Mouse (Mus musculus) retina, embryonic 14.5 days (tissue): ENCODE measurements around the gene Arid1b.
A peak's percentile ranks its signal among the peaks of the same experiment; 100 is the strongest.

Source experiments
- DNase-seq: peaks from one replicate; pipeline ENCODE4 v3.0.0-alpha.2; 2015; ENCODE audit warnings: low spot score

Arid1b gene

DNA sequence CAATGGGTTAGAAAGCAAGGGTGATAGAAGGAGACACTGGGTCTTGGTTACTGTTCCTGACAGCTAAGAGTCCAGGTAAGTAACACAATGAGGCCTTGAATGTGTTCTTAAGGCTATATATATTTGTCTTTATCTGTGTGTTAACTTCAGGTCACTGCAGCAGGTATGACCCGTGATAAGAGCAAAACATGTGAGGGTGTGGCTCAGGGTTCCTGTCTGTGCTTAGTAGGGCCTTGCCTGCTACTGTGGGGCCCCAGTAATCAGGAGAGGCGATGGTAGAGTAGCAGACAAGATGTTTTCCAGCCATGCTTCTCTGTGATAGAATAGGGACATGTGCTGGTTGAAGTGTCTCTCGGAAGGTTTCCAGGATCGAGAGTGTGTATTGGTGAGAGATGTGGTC lies 118.0 kb downstream of the Arid1b start:
- DNase-seq, result no peak

DNA sequence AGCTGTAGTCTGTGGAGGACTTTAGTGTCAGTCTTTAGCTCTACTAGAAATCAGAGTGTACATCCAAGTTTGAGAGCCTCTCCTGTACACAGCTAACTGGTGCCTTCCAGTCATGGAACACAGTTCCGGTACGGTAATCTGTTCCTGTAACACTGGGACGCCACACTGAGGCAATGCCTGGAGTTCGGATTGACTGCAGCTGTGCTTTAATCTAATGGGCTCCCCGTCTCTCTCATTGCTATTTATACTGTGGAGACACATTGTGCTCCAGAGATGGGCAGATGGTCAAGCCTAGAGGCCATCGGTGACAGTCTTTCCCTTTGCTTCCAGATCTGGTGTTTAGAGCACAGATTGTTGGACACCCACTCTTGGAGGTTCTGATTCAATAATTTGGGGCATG lies 121.8 kb downstream of the Arid1b start:
- DNase-seq, result no peak

GRCm38 (mm10) chr17:5116990-5117389 lies 122.9 kb downstream of the Arid1b start:
- DNase-seq, result no peak

GRCm38 (mm10) chr17:5118171-5118570 lies 124.0 kb downstream of the Arid1b start:
- no peak for DNase-seq

DNA sequence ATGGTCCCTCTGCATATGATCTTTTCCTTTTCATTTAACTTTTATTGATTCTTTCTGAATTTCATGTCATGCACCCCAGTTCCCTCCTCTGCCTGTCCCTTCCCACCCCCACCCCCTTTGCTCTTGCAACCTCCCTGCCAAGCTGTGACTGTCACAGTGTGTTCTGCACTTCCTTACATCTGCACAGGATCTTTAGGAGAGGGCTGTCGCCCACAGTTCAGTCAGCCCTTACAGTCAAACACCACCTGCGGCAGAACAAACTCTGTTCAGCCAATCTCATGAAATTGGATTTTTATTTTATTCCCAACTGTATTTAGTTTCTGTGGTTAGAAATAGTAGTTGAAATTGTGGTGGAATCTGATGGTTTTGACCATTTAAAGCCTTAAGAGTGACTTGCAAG lies 130.5 kb downstream of the Arid1b start:
- DNase-seq, result no peak

GRCm38 (mm10) chr17:5125084-5125855 lies 131.1 kb downstream of the Arid1b start:
- no peak for DNase-seq

GRCm38 (mm10) chr17:5125856-5126806 lies 132.0 kb downstream of the Arid1b start:
- DNase-seq, result no peak

GRCm38 (mm10) chr17:5129606-5130005 lies 135.5 kb downstream of the Arid1b start:
- DNase-seq, result no peak

DNA sequence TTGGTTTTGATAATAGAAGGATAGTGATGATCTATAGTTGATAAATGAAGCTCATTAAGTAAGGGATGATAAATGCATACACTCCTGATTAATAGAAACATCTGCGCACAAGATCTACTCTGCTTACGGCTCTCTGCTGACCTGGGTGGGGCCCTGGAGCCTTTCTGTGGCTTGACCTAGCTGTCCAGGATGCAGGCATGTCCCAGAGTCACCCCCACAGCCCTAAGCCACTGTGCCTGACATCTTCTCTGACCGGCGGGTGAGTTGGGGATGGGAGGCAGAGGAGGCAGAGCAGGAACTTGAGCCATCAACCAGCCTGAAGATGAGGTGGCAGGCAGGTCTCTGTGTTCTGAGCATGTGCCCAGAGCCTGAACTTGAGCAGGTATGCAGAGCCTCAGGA lies 136.0 kb downstream of the Arid1b start:
- no peak for DNase-seq

DNA sequence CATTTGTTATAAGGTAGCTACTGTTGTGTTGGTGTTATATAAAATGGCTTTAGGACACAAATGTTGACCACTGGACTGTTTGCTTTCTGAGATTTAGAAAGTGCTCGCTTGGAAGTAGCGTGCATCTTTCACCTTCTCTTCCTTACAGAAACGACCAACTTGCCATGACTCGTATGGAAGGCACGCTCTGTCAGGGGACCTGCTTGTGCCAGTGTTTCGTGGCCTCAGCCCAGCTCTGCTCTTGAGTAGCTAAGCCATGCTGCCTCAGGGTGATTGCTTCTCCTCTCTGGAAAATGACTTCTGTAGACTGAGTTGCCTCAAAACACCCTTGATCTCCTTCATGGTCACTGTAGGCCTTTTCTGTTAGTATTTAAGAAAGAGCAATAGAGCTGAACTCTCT lies 137.6 kb downstream of the Arid1b start:
- no peak for DNase-seq

GRCm38 (mm10) chr17:5132296-5132986 lies 138.3 kb downstream of the Arid1b start:
- DNase-seq, result no peak

DNA sequence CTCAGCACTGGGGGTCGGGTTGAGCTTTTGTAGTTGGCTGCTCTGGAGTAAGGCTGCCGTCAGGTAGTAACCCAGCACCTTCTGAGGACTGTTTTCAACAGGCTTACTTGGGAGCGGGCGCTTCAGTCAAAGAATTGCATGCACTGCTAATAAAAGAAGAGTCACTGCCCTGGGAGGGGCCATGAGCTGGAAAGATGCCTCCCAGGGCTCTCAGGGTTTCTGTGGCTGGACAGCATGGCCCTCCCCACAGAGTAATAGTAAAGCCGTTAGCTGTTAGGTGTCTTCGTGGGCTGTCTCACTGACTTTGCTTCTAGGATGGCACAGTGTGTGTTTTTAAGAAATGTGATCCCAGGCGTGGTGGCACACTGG lies 138.8 kb downstream of the Arid1b start:
- no peak for DNase-seq

GRCm38 (mm10) chr17:5133831-5134230 lies 139.7 kb downstream of the Arid1b start:
- no peak for DNase-seq

- no peak for DNase-seq
These were observed 140.1 kb downstream of the Arid1b start for GRCm38 (mm10) chr17:5134271-5134670.

- no peak for DNase-seq
These were observed 143.8 kb downstream of the Arid1b start for GRCm38 (mm10) chr17:5137936-5138335.

- DNase-seq, result peak; percentile 75
These were observed 144.6 kb downstream of the Arid1b start for GRCm38 (mm10) chr17:5138641-5139205.

DNA sequence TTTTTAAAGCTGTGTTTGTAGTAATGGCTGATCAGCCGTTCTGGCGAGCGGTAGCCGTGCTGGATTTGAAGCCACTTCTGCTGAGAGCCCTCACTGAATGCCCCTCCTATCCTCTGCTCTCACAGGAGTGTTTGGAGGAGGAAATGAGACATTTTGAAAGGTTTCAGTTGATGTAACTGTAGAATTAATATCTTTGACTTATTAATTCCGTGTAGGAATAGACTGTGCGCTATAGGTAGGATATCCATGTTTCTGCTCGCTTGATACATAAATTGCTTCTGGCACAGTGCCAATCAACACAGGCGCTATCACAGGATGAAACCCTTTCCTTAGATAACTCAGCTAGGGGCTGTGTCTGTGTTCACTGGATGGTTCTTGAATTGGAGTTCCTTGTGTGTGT lies 145.4 kb downstream of the Arid1b start:
- DNase-seq, result no peak

GRCm38 (mm10) chr17:5143735-5144439 lies 149.8 kb downstream of the Arid1b start:
- DNase-seq, result no peak

DNA sequence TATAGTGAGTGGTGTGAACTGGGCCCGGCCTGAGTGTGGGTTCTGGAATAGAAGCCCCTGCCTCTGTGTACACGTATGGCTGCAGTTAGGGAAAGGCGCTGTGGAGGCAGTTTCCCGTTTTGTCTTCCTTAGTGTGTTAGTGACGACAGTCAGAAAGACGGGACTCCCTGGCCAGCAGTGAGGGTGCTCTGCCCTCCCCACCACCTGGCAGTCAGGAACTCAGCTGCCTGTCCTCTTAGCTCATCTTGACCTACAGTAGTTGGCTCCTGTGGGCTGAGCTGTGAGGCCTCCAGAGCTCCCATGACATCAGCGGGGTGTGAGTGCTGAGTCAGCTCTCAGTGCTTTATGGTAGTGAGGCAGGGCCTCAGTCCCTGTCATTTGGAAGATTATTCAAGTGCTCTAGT lies 156.5 kb downstream of the Arid1b start:
- DNase-seq, result peak; percentile 52

- no peak for DNase-seq
These were observed 157.7 kb downstream of the Arid1b start for GRCm38 (mm10) chr17:5151852-5152251.

DNA sequence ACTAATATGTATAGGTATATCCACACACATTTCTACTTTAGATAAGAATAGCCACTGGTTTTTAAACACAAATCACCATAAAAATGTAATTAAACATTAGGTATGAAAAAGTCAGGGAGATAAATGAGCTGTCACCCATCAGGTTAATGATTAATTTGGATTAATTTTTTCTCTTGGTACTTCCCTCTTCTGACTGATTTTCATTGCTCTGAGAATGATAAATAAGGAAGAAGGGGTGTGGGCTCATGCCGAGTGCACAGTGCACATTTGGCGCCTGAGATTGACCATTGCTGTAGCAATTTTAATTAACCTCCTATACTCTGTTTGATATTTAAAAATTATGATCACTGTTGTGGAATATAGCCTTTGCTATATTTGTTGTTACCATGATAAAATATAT lies 159.3 kb downstream of the Arid1b start:
- DNase-seq, result no peak

GRCm38 (mm10) chr17:5154322-5154721 lies 160.2 kb downstream of the Arid1b start:
- no peak for DNase-seq
